Mouse (Mus musculus): Measurements from ENCODE around the gene Atp2a1.

DNA sequence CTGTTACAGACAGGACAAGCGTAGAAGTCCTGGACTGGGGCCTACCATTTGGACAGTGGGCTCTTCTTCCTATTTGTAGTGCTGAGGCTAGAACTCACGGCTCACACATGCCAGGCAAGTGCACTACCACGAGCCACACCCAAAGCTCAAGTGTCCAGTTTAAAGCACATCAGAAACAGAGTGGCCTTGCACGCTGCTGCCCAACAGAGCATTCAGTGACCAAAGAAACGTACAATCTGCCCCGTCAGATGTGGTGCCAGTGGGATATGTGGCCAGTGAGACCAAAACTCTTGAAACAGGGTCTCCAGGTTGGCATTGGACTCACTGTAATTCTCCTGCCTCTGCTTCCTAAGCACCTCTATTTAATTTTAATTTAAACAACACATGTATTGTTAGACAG lies 12.3 kb downstream of the Atp2a1 start:
- TF ChIP-seq POLR2A (IDR thresholded peaks at IDR 0.05; ENCODE audit: control insufficient read depth, extremely low read depth, insufficient read depth, low read length, poor library complexity) = no peak
- TF ChIP-seq CTCF (IDR thresholded peaks at IDR 0.05; ENCODE audit: borderline replicate concordance, control insufficient read depth, extremely low read depth, insufficient read depth, low read length, poor library complexity) = no peak
